Mouse (Mus musculus): Measurements from ENCODE around the gene D930048N14Rik. TPM values are rescaled to one million over a fixed set of nuclear protein-coding genes. Genes with fewer than 3 reads are reported as not detected.
"Not testable (repeated sequence)": the region's sequence is repeated elsewhere in the genome, so short reads cannot be mapped to it uniquely, and the experiment has no call there.

D930048N14Rik gene
- polyA plus RNA-seq, 1 experiment from 2014 or later = 0.70 TPM

- H3K4me1 ChIP-seq (replicated peaks; ENCODE audit: control insufficient read depth, insufficient read depth, low read length) = peaks cover 8% of the 10 kb centered on the region
- no peak overlapping the region for H3K4me2 ChIP-seq (ENCODE audit: low read length)
- 86% methylated on average over 5 of the region's 5 CpGs for WGBS
- ATAC-seq = no peak
- no peak overlapping the region for H3K9ac ChIP-seq (replicated peaks; ENCODE audit: low read depth, low read length)
- H3K4me3 ChIP-seq (replicated peaks; ENCODE audit: low read length) = no peak overlapping the region
- no peak overlapping the region for H3K27ac ChIP-seq (ENCODE audit: low read length)
- H3K36me3 ChIP-seq (ENCODE audit: control insufficient read depth, insufficient read depth) = peaks cover 44% of the 10 kb centered on the region
- H3K9me3 ChIP-seq (ENCODE audit: control insufficient read depth, low read length) = no peaks in the 10 kb centered on the region
- no peaks in the 10 kb centered on the region for H3K27me3 ChIP-seq (replicated peaks; ENCODE audit: control insufficient read depth, insufficient read depth, low read length)
These were observed 25.4 kb upstream of the D930048N14Rik start for GRCm38 (mm10) chr11:51625187-51625820.

GRCm38 (mm10) chr11:51627425-51627824 lies 23.3 kb upstream of the D930048N14Rik start:
- no peaks in the 10 kb centered on the region for H3K4me1 ChIP-seq (replicated peaks; ENCODE audit: control insufficient read depth, insufficient read depth, low read length)
- no peaks in the 10 kb centered on the region for H3K9me3 ChIP-seq (ENCODE audit: control insufficient read depth, low read length)
- no peak overlapping the region for H3K4me3 ChIP-seq (replicated peaks; ENCODE audit: low read length)
- no peak overlapping the region for H3K9ac ChIP-seq (replicated peaks; ENCODE audit: low read depth, low read length)
- H3K27ac ChIP-seq (ENCODE audit: low read length) = no peak overlapping the region
- H3K36me3 ChIP-seq (ENCODE audit: control insufficient read depth, insufficient read depth) = peaks cover 44% of the 10 kb centered on the region
- H3K27me3 ChIP-seq (replicated peaks; ENCODE audit: control insufficient read depth, insufficient read depth, low read length) = no peaks in the 10 kb centered on the region
- ATAC-seq = no peak
- 96% methylated on average over 9 of the region's 9 CpGs for WGBS
- no peak overlapping the region for H3K4me2 ChIP-seq (ENCODE audit: low read length)

- H3K4me2 ChIP-seq (ENCODE audit: low read length) = no peak overlapping the region
- H3K9ac ChIP-seq (replicated peaks; ENCODE audit: low read depth, low read length) = no peak overlapping the region
- peaks cover 39% of the 10 kb centered on the region for H3K36me3 ChIP-seq (ENCODE audit: control insufficient read depth, insufficient read depth)
- 91% methylated on average over 8 of the region's 8 CpGs for WGBS
- H3K4me1 ChIP-seq (replicated peaks; ENCODE audit: control insufficient read depth, insufficient read depth, low read length) = no peaks in the 10 kb centered on the region
- H3K27ac ChIP-seq (ENCODE audit: low read length) = no peak overlapping the region
- H3K27me3 ChIP-seq (replicated peaks; ENCODE audit: control insufficient read depth, insufficient read depth, low read length) = no peaks in the 10 kb centered on the region
- no peak for ATAC-seq
- H3K4me3 ChIP-seq (replicated peaks; ENCODE audit: low read length) = no peak overlapping the region
- no peaks in the 10 kb centered on the region for H3K9me3 ChIP-seq (ENCODE audit: control insufficient read depth, low read length)
These were observed 22.8 kb upstream of the D930048N14Rik start for GRCm38 (mm10) chr11:51627907-51628306.

GRCm38 (mm10) chr11:51629651-51630314 lies 21.0 kb upstream of the D930048N14Rik start:
- H3K27ac ChIP-seq (ENCODE audit: low read length) = no peak overlapping the region
- peaks cover 9% of the 10 kb centered on the region for H3K4me1 ChIP-seq (replicated peaks; ENCODE audit: control insufficient read depth, insufficient read depth, low read length)
- 87% methylated on average over 15 of the region's 15 CpGs for WGBS
- no peaks in the 10 kb centered on the region for H3K9me3 ChIP-seq (ENCODE audit: control insufficient read depth, low read length)
- no peaks in the 10 kb centered on the region for H3K27me3 ChIP-seq (replicated peaks; ENCODE audit: control insufficient read depth, insufficient read depth, low read length)
- H3K36me3 ChIP-seq (ENCODE audit: control insufficient read depth, insufficient read depth) = peaks cover 26% of the 10 kb centered on the region
- no peak overlapping the region for H3K4me2 ChIP-seq (ENCODE audit: low read length)
- no peak for ATAC-seq
- H3K4me3 ChIP-seq (replicated peaks; ENCODE audit: low read length) = no peak overlapping the region
- H3K9ac ChIP-seq (replicated peaks; ENCODE audit: low read depth, low read length) = no peak overlapping the region

GRCm38 (mm10) chr11:51632130-51632753 lies 18.5 kb upstream of the D930048N14Rik start:
- H3K4me3 ChIP-seq (replicated peaks; ENCODE audit: low read length) = no peak overlapping the region
- 90% methylated on average over 6 of the region's 6 CpGs for WGBS

GRCm38 (mm10) chr11:51633200-51633599 lies 17.6 kb upstream of the D930048N14Rik start:
- not testable (repeated sequence) for H3K4me3 ChIP-seq (replicated peaks; ENCODE audit: low read length); H3K36me3 ChIP-seq (ENCODE audit: control insufficient read depth, insufficient read depth); H3K27me3 ChIP-seq (replicated peaks; ENCODE audit: control insufficient read depth, insufficient read depth, low read length); H3K27ac ChIP-seq (ENCODE audit: low read length); H3K9me3 ChIP-seq (ENCODE audit: control insufficient read depth, low read length); ATAC-seq; H3K4me2 ChIP-seq (ENCODE audit: low read length); H3K9ac ChIP-seq (replicated peaks; ENCODE audit: low read depth, low read length)
- 96% methylated on average over 7 of the region's 7 CpGs for WGBS
- peaks cover 25% of the 10 kb centered on the region for H3K4me1 ChIP-seq (replicated peaks; ENCODE audit: control insufficient read depth, insufficient read depth, low read length)

More at GRCm38 (mm10) chr11:51632130-51632753, 18.5 kb upstream of the D930048N14Rik start:
- H3K36me3 ChIP-seq (ENCODE audit: control insufficient read depth, insufficient read depth) = peaks cover 7% of the 10 kb centered on the region
- H3K9ac ChIP-seq (replicated peaks; ENCODE audit: low read depth, low read length) = no peak overlapping the region
- ATAC-seq = no peak
- no peak overlapping the region for H3K4me2 ChIP-seq (ENCODE audit: low read length)
- H3K9me3 ChIP-seq (ENCODE audit: control insufficient read depth, low read length) = no peaks in the 10 kb centered on the region
- no peaks in the 10 kb centered on the region for H3K27me3 ChIP-seq (replicated peaks; ENCODE audit: control insufficient read depth, insufficient read depth, low read length)
- H3K27ac ChIP-seq (ENCODE audit: low read length) = no peak overlapping the region
- H3K4me1 ChIP-seq (replicated peaks; ENCODE audit: control insufficient read depth, insufficient read depth, low read length) = peaks cover 21% of the 10 kb centered on the region

GRCm38 (mm10) chr11:51633721-51634120 lies 17.0 kb upstream of the D930048N14Rik start:
- 94% methylated on average over 3 of the region's 3 CpGs for WGBS
- Histone ChIP-seq H3K4me2 (ENCODE audit: low read length) (no peak overlapping the region), H3K4me1 (replicated peaks; ENCODE audit: control insufficient read depth, insufficient read depth, low read length) (peaks cover 25% of the 10 kb centered on the region), H3K9me3 (ENCODE audit: control insufficient read depth, low read length) (no peaks in the 10 kb centered on the region), H3K36me3 (ENCODE audit: control insufficient read depth, insufficient read depth) (peaks cover 4% of the 10 kb centered on the region; the same call in 1 of the 2 replicates), H3K4me3 (replicated peaks; ENCODE audit: low read length) (no peak overlapping the region), H3K27ac (ENCODE audit: low read length) (no peak overlapping the region), H3K9ac (replicated peaks; ENCODE audit: low read depth, low read length) (no peak overlapping the region), H3K27me3 (replicated peaks; ENCODE audit: control insufficient read depth, insufficient read depth, low read length) (0 out of 2 replicates have a peak, but pooled peaks cover 3% of the 10 kb centered on the region)
- ATAC-seq = no peak

GRCm38 (mm10) chr11:51635127-51635524 lies 15.6 kb upstream of the D930048N14Rik start:
- H3K4me1 ChIP-seq (replicated peaks; ENCODE audit: control insufficient read depth, insufficient read depth, low read length) = peaks cover 25% of the 10 kb centered on the region
- peak overlapping the region; percentile 83; the same call in 1 of the 2 replicates for H3K27ac ChIP-seq (ENCODE audit: low read length)
- peak overlapping the region; percentile 68 for H3K9ac ChIP-seq (replicated peaks; ENCODE audit: low read depth, low read length)
- peak overlapping the region; percentile 69 for H3K4me2 ChIP-seq (ENCODE audit: low read length)
- H3K9me3 ChIP-seq (ENCODE audit: control insufficient read depth, low read length) = no peaks in the 10 kb centered on the region
- H3K4me3 ChIP-seq (replicated peaks; ENCODE audit: low read length) = peak overlapping the region; percentile 57
- H3K36me3 ChIP-seq (ENCODE audit: control insufficient read depth, insufficient read depth) = 0 out of 2 replicates have a peak, but pooled peaks cover 2% of the 10 kb centered on the region
- 15% methylated on average over 6 of the region's 6 CpGs for WGBS
- no peak for ATAC-seq
- H3K27me3 ChIP-seq (replicated peaks; ENCODE audit: control insufficient read depth, insufficient read depth, low read length) = 0 out of 2 replicates have a peak, but pooled peaks cover 3% of the 10 kb centered on the region
